Mouse (Mus musculus): ENCODE measurements around the gene Dixdc1.
"Not testable (repeated sequence)": the region's sequence is repeated elsewhere in the genome, so short reads cannot be mapped to it uniquely, and the experiment has no call there.

Dixdc1 gene

DNA sequence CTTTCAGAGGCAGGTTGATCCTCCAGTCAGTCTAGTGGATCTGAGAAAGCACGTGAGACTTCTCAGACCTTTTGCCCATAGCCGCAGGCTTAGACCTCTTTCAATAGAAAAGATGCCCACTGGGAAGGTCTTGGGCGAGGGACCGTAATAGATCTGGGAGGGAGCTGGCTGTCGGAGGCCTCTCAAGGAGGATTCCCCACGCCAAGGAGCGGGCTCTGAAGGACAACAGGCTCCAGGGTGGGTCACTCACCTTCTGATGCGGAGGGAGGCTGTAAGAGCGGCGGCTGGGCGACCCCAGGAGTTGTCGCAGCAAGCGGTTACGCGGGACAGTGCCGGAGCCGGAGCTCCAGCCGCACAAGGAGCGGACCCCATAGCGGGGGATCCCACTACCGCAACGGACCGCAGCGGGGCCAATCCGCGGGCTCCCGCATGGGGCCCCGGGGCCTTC lies 80.4 kb downstream of the Dixdc1 start:
- DNase-seq (ENCODE audit: low read depth, low spot score) = no peak

GRCm38 (mm10) chr9:50658391-50658790 lies 80.9 kb downstream of the Dixdc1 start:
- DNase-seq (ENCODE audit: low read depth, low spot score) = peak; percentile 11

GRCm38 (mm10) chr9:50650503-50650902 lies 88.8 kb downstream of the Dixdc1 start:
- DNase-seq (ENCODE audit: low read depth, low spot score) = no peak

- DNase-seq (ENCODE audit: low read depth, low spot score) = no peak
These were observed 92.4 kb downstream of the Dixdc1 start for GRCm38 (mm10) chr9:50646826-50647370.

DNA sequence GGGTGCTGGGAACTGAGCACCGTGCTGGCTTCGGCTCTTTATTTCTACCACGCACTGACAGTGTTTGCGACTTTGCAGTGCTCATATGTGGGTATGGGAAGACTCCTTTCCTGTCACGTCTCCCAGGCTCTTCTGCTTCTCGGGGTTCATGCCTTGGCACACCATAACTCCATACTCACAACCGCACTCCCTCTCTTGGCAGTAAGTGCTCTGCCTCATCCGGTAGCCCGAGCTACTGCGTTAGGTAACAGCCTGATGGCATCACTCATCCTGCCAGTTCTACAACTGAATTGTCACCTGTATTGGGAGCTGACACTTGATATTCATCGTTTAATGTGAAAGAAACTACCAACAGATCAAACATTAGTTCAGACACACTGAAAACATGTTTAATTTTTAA lies 105.0 kb downstream of the Dixdc1 start:
- no peak for DNase-seq (ENCODE audit: low read depth, low spot score)

DNA sequence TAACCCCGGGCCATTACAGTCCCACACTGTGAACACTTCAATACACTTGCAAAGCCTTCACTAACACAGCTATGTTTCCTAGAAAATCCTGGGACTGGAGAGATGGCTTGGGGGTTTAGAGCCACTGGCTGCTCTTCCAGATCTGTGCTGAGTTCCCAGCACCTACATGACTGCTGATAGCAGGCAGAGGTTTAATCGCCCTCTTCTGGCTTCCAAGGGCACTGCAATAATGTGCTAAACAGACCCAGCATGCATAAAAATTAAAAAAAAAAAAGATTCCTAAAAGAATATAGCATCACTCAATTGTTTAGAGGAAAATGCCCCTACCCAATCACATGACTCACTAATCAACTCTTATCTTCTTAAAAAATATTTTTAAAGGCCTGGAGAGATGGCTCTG lies 106.3 kb downstream of the Dixdc1 start:
- peak; percentile 71 for DNase-seq (ENCODE audit: low read depth, low spot score)

- no peak for DNase-seq (ENCODE audit: low read depth, low spot score)
These were observed 107.2 kb downstream of the Dixdc1 start for GRCm38 (mm10) chr9:50632016-50632688.

- not testable (repeated sequence) for DNase-seq (ENCODE audit: low read depth, low spot score)
These were observed 108.4 kb downstream of the Dixdc1 start for GRCm38 (mm10) chr9:50630903-50631302.

DNA sequence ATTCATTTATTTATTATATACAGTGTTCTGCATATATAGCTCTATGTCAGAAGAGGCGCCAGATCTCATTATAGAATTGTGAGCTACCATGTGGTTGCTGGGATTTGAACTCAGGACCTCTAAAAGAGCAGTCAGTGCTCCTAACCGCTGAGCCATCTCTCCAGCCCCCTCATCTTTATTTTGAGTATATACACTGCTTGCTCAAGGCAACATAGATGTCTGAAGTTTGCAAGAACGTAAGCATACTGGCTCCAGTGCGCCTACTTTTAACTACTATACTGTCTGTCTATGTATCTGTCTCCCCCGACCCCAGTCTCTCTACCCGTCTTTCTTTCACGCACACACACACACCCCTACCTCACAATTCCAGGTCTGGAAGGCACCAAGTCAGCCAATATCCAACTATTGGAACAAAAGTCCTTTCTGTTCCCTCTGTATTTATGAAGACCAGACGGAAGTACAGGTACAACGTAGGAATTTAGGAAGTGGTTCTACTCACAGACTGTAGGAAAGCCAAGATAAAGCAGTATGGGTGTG lies 121.5 kb downstream of the Dixdc1 start:
- DNase-seq (ENCODE audit: low read depth, low spot score) = no peak

- peak; percentile 94 for DNase-seq (ENCODE audit: low read depth, low spot score)
These were observed 122.3 kb downstream of the Dixdc1 start, which contains the start of the genes Pih1d2 and Nkapd1 for GRCm38 (mm10) chr9:50616766-50617603. TSS of gene Pih1d2 (plus strand) at chr9:50617321. TSS of gene Nkapd1 (minus strand) at chr9:50617464.

DNA sequence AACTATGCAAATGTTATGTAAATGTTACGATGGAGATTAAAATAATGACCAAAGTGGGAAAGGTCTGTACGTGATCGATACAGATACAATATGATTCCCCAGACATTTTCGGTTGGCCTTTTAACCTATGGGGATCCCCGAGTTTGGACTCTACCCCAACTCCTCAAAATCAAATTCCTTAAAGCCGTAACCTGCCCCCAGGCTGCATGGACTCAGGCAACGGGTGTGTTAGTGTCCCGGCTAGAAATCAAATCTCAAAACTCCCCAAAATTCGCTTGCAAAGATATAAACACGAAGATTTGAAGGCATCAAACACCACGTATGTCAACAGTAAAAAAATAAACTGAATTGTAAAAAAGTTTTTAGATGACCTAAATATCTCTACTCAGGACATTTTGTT lies 123.2 kb downstream of the Dixdc1 start:
- DNase-seq (ENCODE audit: low read depth, low spot score) = no peak
